Mouse (Mus musculus): ENCODE data around the gene Sod2. TPM values are rescaled to one million over a fixed set of nuclear protein-coding genes. Genes with fewer than 3 reads are reported as not detected.
"Not testable (repeated sequence)": the region's sequence is repeated elsewhere in the genome, so short reads cannot be mapped to it uniquely, and the experiment has no call there.

The Sod2 gene
- polyA plus RNA-seq, 1 experiment, result 204 TPM

DNA sequence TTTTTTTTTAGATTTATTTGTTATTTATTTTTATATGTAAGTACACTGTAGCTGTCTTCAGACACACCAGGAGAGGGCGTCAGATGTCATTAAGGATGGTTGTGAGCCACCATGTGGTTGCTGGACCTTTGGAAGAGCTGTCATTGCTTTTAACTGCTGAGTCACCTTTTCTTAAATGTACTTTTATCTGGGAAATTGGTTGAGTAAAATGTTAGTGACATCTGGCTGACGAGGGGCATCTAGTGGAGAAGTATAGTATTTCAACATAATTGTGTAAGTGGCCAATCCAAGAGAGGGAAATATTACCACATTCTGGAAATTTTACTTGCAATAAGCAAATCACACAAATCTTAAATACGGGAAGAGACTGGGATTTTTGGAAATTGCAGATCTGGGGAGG, 3.2 kb downstream of the Sod2 start:
- DNase-seq (ENCODE audit: low spot score), result no peak

DNA sequence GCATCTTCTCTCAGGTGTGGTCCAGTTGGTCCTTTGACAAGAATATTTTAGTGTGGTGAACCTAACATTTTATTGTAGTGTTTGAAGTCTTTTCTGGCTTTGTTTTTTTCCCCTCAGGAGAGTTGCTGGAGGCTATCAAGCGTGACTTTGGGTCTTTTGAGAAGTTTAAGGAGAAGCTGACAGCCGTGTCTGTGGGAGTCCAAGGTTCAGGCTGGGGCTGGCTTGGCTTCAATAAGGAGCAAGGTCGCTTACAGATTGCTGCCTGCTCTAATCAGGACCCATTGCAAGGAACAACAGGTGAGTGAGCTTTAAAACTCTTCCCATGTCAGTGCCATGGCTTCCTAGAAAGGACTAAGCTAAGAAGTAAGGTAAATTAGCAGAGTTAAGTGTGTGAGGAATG, 6.7 kb downstream of the Sod2 start:
- no peak for DNase-seq (ENCODE audit: low spot score)

DNA sequence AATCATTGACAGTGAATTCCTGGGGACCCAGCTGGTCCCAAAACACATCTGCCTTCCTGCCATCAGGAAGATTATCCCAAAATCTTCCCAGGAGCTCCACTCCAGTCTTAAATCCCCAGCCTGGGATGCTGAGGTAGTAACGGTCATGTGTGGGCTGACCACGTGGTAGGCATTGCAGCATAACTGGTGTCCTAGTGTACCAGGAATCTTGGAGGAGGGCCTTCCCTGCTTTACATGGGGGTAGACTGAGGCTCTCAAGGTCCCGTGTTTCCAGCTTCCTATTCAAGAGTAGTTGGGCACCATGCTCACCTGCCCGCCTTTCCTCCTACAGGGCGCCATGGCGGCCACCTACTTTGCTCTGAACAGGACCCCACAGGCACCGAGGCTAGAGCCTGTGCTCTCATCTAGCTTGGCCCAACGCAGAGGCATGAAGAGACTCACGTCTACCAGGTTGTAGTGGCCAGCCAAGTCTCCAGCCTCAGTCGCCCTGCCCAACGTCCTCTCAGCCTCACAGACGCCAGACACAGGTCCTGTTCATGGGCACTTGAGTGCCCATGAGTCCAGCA, 30.1 kb downstream of the Sod2 start:
- not testable (repeated sequence) for DNase-seq (ENCODE audit: low spot score)

- DNase-seq (ENCODE audit: low spot score), result not testable (repeated sequence)
Observed at GRCm38 (mm10) chr17:13043846-13044673, 37.4 kb downstream of the Sod2 start.

DNA sequence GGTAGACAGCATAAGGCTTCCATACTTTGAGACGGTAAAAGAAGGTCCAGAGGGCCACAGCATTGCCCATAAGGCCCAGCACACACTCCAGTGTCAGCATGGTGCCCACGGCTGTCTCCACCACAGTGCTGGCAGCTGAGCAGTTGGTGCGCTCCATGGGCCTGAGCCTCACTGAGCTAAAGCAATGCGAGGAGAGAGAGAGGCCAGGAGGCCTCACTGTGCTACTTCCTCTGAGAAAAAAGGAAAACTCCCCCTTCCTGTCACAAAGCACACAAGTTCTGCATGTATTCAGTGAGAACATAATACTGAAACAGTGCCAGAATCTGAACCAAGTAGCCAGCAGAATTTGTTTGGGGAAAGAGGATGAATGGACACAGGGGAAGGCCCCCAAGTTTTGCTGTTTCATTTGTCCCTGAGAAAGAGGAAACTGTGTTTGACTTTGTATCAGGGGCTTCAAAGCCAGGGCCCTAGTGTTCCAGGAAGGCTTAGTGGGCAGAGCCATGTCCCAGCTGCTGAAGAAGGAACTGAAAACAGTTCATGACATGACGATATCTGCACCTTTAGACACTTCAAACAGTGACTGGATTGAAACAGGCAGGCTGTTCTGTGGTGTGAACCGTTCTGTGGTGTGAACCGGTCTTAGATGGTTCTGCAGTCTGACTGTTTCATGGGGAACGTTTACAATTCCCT, 45.6 kb downstream of the Sod2 start, which contains the start of gene Gpr31b:
Gene Gpr31b, minus strand, starts transcription at position 173 of the 690 bp plus-strand sequence.
- not testable (repeated sequence) for DNase-seq (ENCODE audit: low spot score)

DNA sequence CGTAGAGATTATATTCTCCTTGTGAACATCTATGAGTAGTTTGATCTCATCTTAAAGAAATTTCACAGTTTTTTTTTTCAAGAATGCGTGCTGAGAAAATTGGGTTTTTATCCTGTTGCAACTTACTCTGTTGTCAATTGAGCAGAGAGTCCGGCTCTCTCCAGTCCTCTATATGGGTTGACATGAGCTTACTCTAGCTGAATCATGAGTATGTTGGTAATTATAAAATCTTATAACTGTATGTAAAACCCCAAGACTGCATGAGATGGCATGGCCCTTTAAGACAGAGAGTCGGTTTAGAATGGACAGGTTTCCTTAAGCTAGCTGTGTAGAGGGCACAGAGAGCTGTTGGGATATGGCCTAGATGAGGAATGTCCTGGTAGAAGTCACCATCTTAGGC, 54.2 kb downstream of the Sod2 start, which contains the start of gene Tcp10b:
Gene Tcp10b, plus strand, starts transcription at position 301 of the 400 bp plus-strand sequence.
- not testable (repeated sequence) for DNase-seq (ENCODE audit: low spot score)

- DNase-seq (ENCODE audit: low spot score), result not testable (repeated sequence)
Observed at GRCm38 (mm10) chr17:13062882-13063281, 56.2 kb downstream of the Sod2 start.

GRCm38 (mm10) chr17:13067864-13068385, 61.3 kb downstream of the Sod2 start:
- DNase-seq (ENCODE audit: low spot score), result not testable (repeated sequence)

DNA sequence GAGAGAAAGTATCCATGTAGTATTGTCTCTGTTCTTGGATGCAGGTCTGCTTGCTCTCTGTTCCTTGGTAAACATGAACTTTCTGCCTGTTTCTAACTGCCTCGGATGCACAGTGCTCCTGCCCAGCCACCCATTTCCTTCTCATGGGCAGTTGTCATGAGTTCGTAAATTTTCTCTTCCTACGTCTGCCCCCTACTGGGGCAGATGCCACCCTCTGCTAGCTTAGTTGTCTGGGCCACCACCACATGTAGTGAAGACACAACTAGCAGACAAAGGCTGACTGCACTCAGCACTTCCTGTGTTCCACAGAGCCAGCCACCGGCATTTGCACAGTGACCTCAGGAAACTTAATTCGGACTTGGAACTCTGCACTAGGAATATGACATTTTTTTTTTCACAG, 62.6 kb downstream of the Sod2 start:
- DNase-seq (ENCODE audit: low spot score), result not testable (repeated sequence)

Other genes starting within 250 kb of the Sod2 start
- 35.4 and 51.7 TPM in 2 replicates for gene Igf2r, start 237.2 kb upstream of the Sod2 start, polyA plus RNA-seq (2012; rRNA removed)
- 0.33 and 0.38 TPM in 2 replicates for gene Mas1, start 138.7 kb upstream of the Sod2 start, polyA plus RNA-seq (2012; rRNA removed)
- gene Mrgprh, start 130.8 kb upstream of the Sod2 start, polyA plus RNA-seq (2012; rRNA removed), result 0.30 and 0.41 TPM in 2 replicates
- 0.60 and 1.3 TPM in 2 replicates for gene Pnldc1, start 96.6 kb upstream of the Sod2 start, polyA plus RNA-seq (2012; rRNA removed)
- gene Tcp1, start 91.1 kb upstream of the Sod2 start, polyA plus RNA-seq (2012; rRNA removed), result 152 and 176 TPM in 2 replicates
- 57.0 and 59.1 TPM in 2 replicates for gene Mrpl18, start 90.5 kb upstream of the Sod2 start, polyA plus RNA-seq (2012; rRNA removed)
- gene Acat3, start 66.2 kb upstream of the Sod2 start, polyA plus RNA-seq (2012; rRNA removed), result 0.37 and 0.41 TPM in 2 replicates
- gene Acat2, start 46.1 kb upstream of the Sod2 start, polyA plus RNA-seq (2012; rRNA removed), result 19.6 and 24.7 TPM in 2 replicates
- gene Wtap, start 12.7 kb upstream of the Sod2 start, polyA plus RNA-seq (2012; rRNA removed), result 48.5 and 53.5 TPM in 2 replicates
- gene Gpr31b, start 45.5 kb downstream of the Sod2 start, polyA plus RNA-seq (2012; rRNA removed), result not detected in 2 replicates
- 0.56 and 0.65 TPM in 2 replicates for gene Tcp10b, start 54.3 kb downstream of the Sod2 start, polyA plus RNA-seq (2012; rRNA removed)
- gene Unc93a, start 125.0 kb downstream of the Sod2 start, polyA plus RNA-seq (2012; rRNA removed), result not detected in 2 replicates
- gene Smok2a, start 214.3 kb downstream of the Sod2 start, polyA plus RNA-seq (2012; rRNA removed), result not detected in 2 replicates
- gene Smok2b, start 223.4 kb downstream of the Sod2 start, polyA plus RNA-seq (2012; rRNA removed), result not detected in 2 replicates